Mouse (Mus musculus): ENCODE results near the gene Gm49325.

Gm49325 gene

GRCm38 (mm10) chr10:77605908-77606826 is at the start of gene Gm49325, which contains the start of gene Sumo3:
Gm49325 (plus strand) TSS chr10:77606197.
Sumo3 (plus strand) TSS chr10:77606097.
- DNase-seq (ENCODE audit: low read depth): peak; percentile 90

GRCm38 (mm10) chr10:77556631-77557030 is 49.4 kb upstream of the Gm49325 start:
- DNase-seq (ENCODE audit: low read depth): no peak

DNA sequence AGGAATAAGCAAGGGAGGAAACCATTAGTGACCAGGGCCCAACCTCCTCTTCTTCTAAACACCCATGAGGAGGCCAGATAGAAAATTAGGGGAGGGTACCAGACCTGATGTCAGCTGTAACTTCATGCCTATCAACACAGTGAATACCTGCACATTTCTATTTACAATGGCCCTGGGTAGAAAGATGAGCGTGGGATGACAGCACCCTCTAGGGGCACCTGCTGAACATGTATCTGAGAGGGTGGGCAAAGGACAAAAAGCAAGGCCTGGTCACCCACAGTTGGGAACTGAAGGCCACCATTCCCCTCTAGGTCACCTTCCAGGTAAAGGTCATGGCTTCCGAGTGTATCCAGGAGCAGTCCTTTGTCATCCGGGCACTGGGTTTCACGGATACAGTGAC is 48.4 kb upstream of the Gm49325 start:
- no peak for DNase-seq (ENCODE audit: low read depth)

DNA sequence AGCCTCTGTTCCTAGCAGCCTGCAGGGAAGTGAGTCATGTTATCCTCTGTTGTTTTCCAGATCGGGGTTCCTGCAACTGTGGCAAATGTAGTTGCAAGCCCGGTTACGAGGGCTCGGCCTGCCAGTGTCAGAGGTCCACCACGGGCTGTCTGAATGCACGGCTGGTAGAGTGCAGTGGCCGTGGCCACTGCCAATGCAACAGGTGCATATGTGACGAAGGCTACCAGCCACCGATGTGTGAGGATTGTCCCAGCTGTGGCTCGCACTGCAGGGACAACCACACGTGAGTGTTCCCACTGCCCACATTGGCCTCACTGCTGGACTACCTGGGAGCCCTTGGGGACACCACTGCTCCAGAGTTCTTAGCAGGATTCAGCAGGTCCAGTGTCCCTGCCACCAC is 45.9 kb upstream of the Gm49325 start:
- no peak for DNase-seq (ENCODE audit: low read depth)

DNA sequence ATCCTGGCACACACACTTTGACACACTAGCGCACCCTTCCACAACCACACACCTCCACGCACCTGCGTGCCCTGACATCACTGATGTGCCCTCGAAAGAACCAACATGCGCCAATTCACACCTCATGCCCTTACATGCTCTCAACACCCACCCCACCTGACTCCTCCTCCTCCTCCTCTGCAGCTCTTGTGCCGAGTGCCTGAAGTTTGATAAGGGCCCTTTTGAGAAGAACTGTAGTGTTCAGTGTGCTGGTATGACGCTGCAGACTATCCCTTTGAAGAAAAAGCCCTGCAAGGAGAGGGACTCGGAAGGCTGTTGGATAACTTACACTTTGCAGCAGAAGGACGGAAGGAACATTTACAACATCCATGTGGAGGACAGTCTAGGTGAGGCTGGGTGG is 45.2 kb upstream of the Gm49325 start:
- DNase-seq (ENCODE audit: low read depth): no peak

DNA sequence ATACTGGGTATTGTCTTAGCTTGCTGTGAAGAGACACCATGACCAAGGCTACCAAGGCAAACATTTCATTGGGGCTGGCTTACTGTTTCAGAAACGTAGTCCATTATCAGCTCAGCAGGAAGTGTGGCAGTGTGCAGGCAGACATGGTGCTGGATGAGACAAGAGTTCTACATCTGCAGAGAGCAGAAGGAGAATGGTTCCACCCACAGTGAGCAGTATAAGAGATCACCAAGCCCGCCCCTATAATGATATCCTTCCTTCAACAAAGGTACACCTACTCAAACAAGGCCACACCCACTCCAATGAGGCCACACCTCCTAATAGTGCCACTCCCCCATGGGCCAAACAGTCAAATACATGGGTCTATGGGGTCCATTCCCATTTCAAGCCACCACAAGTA is 44.5 kb upstream of the Gm49325 start:
- DNase-seq (ENCODE audit: low read depth): no peak

- no peak for DNase-seq (ENCODE audit: low read depth)
Measured at GRCm38 (mm10) chr10:77565005-77565404, 41.0 kb upstream of the Gm49325 start.

GRCm38 (mm10) chr10:77566651-77567050 is 39.3 kb upstream of the Gm49325 start:
- DNase-seq (ENCODE audit: low read depth): peak; percentile 67

DNA sequence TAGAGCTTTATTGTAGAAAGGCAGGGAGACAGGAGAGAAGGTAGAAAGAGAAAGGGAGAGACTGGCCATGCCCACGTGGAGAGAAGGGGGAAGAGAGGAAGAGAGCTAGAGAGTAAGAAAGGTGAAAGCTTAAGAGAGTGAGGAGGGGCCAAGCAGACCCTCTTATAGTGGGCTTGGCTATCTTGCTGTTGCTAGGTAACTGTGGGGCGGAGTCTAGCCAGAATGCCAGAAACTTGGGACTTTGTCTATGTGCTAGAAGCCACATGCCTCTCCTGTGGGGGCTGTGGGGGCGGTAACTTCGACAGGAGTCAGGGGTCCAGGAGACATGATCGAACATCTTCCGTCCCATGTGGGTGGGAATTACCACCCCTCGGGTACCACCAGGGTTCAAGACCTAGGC is 36.5 kb upstream of the Gm49325 start:
- no peak for DNase-seq (ENCODE audit: low read depth)

GRCm38 (mm10) chr10:77569973-77570658 is 35.9 kb upstream of the Gm49325 start:
- DNase-seq (ENCODE audit: low read depth): no peak

DNA sequence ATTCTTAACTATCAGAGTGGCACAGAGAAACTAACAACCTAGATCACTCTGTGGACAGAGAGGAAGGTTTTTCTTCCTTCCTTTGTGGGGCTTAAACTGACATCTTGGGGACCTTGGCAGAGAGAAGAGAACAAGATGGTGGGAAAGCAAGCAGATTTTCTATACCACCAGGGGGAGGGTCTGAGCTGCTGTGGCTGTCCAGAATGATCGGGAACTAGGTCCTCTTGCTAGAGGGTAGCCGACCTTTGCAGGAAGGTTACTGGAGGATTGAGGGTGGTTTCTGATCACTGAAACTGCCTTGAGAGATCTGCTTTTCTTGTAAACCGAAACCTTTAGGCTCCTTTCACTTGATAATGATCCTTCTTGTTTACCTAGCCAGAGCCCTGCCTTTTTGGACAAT is 33.8 kb upstream of the Gm49325 start:
- DNase-seq (ENCODE audit: low read depth): no peak

GRCm38 (mm10) chr10:77573162-77573561 is 32.8 kb upstream of the Gm49325 start:
- no peak for DNase-seq (ENCODE audit: low read depth)

DNA sequence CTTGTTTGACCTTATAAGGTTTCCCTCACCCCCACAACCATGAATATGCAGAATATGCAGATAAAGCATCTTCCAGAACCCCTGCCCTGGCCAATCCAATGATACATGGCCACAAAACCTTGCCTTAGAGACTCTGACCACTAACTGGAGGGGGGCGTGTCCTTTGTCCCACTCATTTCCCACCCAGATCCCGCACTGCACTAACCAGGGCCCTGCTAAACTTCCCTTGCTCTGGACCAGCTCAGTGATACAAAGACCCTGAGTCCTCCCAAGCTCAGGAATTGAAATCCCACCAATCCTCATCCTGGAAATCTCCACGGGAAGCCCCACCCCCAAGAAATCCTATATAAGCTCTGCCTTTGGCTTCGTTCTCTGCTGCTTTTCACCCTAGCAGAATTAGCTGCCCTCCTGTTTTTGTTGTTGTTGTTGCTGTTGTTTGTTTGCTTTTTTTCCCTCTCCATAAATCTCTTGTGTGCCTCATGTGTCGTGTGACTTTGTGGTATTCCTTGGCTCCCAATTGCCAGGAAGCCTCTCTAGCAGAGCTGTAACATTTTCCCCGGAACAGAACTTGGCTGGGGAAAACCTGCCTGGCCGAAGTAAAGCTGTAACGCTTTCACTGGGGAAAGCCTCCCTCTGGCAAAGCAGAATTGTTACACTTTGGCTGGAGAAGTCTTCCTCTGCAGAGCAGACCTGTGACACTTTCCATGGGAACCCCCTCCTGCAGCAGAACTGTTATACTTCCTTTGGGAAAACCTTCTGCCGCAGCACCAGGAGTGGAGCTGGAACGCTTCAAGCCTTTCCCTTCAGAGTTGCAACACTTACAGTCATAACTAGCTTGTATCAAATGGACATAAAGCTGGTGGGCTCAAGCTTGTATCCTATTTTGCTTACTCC is 25.7 kb upstream of the Gm49325 start:
- DNase-seq (ENCODE audit: low read depth): no peak

GRCm38 (mm10) chr10:77581023-77581407 is 25.0 kb upstream of the Gm49325 start:
- no peak for DNase-seq (ENCODE audit: low read depth)

GRCm38 (mm10) chr10:77581408-77582284 is 24.4 kb upstream of the Gm49325 start, which contains the start of gene Pttg1ip:
Pttg1ip (plus strand) TSS chr10:77581720.
- DNase-seq (ENCODE audit: low read depth): peak; percentile 92

GRCm38 (mm10) chr10:77582285-77582618 is 23.7 kb upstream of the Gm49325 start:
- DNase-seq (ENCODE audit: low read depth): no peak

- DNase-seq (ENCODE audit: low read depth): peak; percentile 76
Measured at GRCm38 (mm10) chr10:77583795-77584422, 22.1 kb upstream of the Gm49325 start.

- no peak for DNase-seq (ENCODE audit: low read depth)
Measured at GRCm38 (mm10) chr10:77586637-77587036, 19.4 kb upstream of the Gm49325 start.

DNA sequence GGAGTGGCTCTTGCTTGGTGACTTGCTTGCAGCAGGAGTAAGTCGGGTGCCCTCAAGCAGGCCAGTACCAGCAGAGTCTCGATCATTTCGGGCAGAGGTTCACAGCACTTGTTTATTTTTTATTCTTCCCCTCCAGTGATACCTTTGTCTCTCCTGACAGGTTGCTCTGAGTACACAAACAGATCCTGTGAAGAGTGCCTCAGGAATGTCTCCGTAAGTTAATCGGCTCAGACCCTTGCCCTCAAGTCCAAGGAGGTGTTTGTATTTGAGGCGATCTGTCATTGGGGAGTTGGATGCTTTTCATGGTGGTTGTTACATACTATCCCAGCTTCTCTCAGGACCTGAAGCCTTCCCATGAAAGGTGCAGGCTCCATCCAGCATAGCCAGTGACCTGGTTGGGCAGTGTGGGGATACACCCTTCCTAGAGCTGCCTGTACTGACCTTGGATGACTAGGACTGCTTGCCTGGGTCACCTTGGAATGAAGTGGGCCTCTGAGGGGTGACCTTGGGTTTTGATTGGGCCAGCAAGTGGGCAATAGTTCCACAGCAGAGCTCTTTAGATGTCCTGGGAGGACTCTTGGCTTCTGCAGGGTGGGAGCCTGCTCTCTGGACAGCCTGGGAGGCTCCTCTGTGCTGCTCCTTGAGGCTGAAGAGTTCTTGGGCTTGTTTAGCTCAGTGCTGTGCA is 18.8 kb upstream of the Gm49325 start:
- no peak for DNase-seq (ENCODE audit: low read depth)

DNA sequence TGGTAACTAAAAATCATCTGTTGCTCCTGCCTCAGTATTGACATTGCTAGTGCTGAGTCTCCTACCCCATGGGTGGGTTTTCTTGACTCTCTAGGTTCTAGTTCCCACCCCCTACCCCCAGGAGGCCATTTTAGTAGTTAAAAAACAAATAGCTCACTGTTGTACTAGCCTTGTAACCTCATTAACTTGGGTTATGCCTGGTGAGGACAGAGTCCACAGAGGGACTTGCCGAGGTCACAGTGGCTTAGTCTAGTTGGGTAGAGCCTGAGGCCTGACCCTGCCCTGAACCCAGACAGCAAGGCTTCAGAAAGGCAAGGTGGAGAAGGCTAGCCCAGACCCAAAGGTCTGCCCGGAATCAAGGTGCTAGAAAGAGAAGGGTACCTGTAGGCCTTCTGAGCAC is 18.0 kb upstream of the Gm49325 start:
- DNase-seq (ENCODE audit: low read depth): no peak
